Mouse (Mus musculus) neural tube, embryonic 12.5 days (tissue): ENCODE data around the gene Daxx. TPM values are rescaled to one million over a fixed set of nuclear protein-coding genes. Genes with fewer than 3 reads are reported as not detected.

Experiments used
- ATAC-seq: fragments of 200-750 bp; cut with Nextera tagmentation; 2 replicates; pipeline ENCODE4 v1.8.0; 2017; ENCODE audit warnings: low read depth, mild to moderate bottlenecking, moderate TSS enrichment, moderate library complexity; ENCODE audit not compliant: low FRiP score
- H3K27ac ChIP-seq: fragments of 300-500 bp; sonication (generic); 2 replicates; pipeline ENCODE4 v1.5.1; 2016
- H3K27me3 ChIP-seq: fragments of 300-500 bp; sonication (generic); replicated peaks from 2 replicates; pipeline ENCODE4 v1.6.1; 2016; ENCODE audit warnings: mild to moderate bottlenecking
- H3K36me3 ChIP-seq: fragments of 300-500 bp; sonication (generic); 2 replicates; pipeline ENCODE4 v1.6.1; 2016; ENCODE audit warnings: mild to moderate bottlenecking
- H3K4me1 ChIP-seq: fragments of 300-500 bp; sonication (generic); 2 replicates; pipeline ENCODE4 v1.6.1; 2016
- H3K4me2 ChIP-seq: fragments of 300-500 bp; sonication (generic); replicated peaks from 2 replicates; pipeline ENCODE4 v1.6.1; 2016; ENCODE audit warnings: mild to moderate bottlenecking
- H3K4me3 ChIP-seq: fragments of 300-500 bp; sonication (generic); 2 replicates; pipeline ENCODE4 v1.5.1; 2016
- H3K9ac ChIP-seq: fragments of 300-500 bp; sonication (generic); 2 replicates; pipeline ENCODE4 v1.6.1; 2016; ENCODE audit warnings: mild to moderate bottlenecking
- H3K9me3 ChIP-seq: fragments of 300-500 bp; sonication (generic); 2 replicates; pipeline ENCODE4 v1.6.1; 2016; ENCODE audit warnings: mild to moderate bottlenecking
- WGBS: fragments of 180-500 bp; shearing (Covaris S2); methylation state at CpG from one replicate; pipeline ENCODE4 v1.1.7; 2016; 5-methylcytosine and 5-hydroxymethylcytosine counted together
- polyA plus RNA-seq: library from polyadenylated mRNA; unstranded; fragments of >200 nt; fragmentation: Nextera tagmentation; extraction: Ambion mirVana; gene quantifications from 2 replicates; pipeline ENCODE4 v1.2.1, GENCODE M21; 2016

Daxx gene
- polyA plus RNA-seq, 1 experiment from 2014 or later, result 60.3 TPM

DNA sequence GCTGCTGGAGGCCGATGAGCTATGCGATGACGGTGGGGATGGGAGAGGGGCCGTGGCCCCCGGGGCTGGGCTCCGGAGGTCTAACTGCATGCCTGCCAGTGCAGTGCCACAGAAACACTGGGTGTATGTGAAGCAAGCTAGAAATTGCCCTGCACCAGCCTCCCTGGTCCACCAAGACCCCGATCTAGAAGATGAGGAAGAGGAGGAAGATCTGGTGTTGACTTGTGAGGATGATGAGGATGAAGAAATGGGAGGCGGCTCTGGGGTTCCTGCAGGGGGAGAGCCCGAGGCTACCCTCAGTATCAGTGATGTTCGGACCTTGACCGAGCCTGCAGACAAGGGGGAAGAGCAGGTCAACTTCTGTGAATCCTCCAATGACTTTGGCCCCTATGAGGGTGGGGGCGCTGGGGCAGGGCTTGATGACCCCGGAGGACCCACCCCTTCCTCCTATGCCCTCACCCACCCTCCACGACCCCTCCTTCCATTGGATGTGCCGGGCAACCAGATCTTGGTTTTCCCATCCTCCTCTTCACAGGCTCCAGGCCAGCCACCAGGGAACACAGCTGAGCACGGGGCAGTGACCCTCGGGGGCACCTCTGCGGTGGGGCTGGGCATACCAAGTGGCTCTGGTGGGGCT, 8.6 kb downstream of the Daxx start:
- no peaks in the 10 kb centered on the region for H3K27me3 ChIP-seq
- peaks cover 38% of the 10 kb centered on the region for H3K4me1 ChIP-seq
- no peak overlapping the region for H3K4me3 ChIP-seq
- ATAC-seq, result no peak
- peaks cover 27% of the 10 kb centered on the region for H3K36me3 ChIP-seq
- no peaks in the 10 kb centered on the region for H3K9me3 ChIP-seq
- H3K9ac ChIP-seq, result no peak overlapping the region
- 89% methylated on average over 18 of the region's 18 CpGs for WGBS
- H3K27ac ChIP-seq, result no peak overlapping the region
- H3K4me2 ChIP-seq, result peak overlapping the region; percentile 88

DNA sequence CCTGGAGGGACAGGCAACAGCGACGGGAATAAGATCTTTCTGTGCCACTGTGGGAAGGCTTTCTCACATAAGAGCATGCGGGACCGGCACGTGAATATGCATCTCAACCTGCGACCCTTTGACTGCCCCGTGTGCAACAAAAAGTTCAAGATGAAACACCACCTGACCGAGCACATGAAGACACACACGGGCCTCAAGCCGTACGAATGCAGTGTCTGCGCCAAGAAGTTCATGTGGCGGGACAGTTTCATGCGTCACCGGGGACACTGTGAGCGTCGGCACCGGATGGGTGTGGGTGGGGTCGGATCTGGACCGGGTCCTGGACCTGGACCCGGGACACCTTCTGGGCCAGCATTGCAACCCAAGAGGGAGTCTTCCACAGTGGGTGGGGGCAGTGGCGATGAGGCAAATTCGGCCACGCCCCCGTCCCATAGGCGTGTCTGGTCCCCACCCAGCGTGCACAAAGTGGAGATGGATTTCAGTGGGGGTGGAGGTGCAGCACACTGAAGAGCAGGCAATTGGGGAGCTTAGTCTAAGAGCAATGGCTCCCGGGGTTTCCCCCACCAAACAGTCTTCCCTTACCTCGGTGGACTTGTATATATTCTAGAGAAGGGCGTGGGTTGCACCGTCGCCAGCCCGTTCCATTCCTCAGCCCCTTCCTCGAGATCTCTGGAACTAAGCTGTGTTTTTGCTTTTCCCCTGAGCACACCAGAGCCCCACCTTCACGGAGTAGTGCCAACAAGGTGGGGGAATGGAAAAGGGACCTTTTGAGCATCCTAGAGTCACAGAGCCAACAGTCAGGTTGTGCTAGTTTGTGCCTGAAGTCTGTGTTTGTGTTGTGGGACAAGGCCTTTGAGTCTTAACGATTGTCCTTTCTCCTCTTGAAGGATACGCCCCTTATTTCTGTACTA, 9.3 kb downstream of the Daxx start:
- Histone ChIP-seq H3K4me1 (peaks cover 38% of the 10 kb centered on the region), H3K9ac (no peak overlapping the region), H3K4me2 (peak overlapping the region; percentile 88), H3K36me3 (peaks cover 20% of the 10 kb centered on the region), H3K9me3 (no peaks in the 10 kb centered on the region), H3K27me3 (no peaks in the 10 kb centered on the region), H3K4me3 (no peak overlapping the region), H3K27ac (no peak overlapping the region)
- no peak for ATAC-seq
- 64% methylated on average over 37 of the region's 37 CpGs for WGBS

DNA sequence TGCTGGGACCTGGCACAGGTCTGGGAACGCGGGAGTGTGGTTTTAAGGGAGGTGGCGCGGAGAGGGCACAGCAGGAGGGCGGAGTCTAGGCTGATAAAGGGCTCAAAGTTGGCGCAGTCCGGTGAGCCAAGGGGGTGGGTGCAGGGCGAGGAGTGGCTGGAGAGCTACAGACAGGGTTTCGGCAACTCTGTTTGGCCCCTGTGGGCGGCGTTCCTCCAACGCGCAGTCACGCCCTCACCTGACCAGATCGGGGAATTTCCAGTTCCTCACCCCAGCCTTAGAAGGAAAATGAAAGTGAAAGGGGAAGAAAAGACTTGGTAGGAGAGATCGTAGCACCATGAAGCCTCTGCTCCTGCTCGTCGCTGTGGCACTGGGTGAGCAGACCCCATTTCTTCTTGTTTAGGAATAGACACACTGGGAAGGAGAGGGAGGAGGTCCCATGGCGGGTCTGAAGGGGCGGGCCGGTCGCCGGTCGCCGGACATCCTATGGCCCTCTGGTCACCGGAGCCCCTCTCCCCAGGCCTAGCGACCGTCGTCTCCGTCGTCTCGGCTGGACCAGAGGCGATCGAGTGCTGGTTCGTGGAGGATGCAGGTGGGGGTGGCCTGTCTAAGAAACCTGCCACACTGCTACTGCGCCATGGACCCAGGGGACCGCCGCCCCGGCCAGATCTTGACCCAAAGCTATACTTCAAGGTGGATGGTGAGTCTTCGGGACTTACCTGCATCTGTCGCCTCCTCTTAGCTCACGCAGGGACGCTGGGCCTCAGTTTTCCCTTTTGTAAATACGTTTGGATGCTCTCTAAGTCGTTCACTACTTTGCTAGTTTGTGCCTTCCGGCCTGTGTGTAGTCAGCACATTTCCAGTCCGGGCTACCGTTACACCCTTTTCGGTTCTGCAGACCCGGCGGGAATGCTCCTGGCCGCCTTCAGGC, 10.4 kb downstream of the Daxx start:
- Histone ChIP-seq H3K27me3 (no peaks in the 10 kb centered on the region), H3K4me3 (peak overlapping the region; percentile 49), H3K4me1 (peaks cover 35% of the 10 kb centered on the region), H3K36me3 (peaks cover 10% of the 10 kb centered on the region), H3K4me2 (peak overlapping the region; percentile 88), H3K27ac (0 out of 2 replicates have a peak overlapping the region, but pooled peaks have one; percentile 27), H3K9me3 (no peaks in the 10 kb centered on the region), H3K9ac (peak overlapping the region; percentile 67)
- ATAC-seq, result no peak
- under 1% methylated on average over 52 of the region's 52 CpGs for WGBS

DNA sequence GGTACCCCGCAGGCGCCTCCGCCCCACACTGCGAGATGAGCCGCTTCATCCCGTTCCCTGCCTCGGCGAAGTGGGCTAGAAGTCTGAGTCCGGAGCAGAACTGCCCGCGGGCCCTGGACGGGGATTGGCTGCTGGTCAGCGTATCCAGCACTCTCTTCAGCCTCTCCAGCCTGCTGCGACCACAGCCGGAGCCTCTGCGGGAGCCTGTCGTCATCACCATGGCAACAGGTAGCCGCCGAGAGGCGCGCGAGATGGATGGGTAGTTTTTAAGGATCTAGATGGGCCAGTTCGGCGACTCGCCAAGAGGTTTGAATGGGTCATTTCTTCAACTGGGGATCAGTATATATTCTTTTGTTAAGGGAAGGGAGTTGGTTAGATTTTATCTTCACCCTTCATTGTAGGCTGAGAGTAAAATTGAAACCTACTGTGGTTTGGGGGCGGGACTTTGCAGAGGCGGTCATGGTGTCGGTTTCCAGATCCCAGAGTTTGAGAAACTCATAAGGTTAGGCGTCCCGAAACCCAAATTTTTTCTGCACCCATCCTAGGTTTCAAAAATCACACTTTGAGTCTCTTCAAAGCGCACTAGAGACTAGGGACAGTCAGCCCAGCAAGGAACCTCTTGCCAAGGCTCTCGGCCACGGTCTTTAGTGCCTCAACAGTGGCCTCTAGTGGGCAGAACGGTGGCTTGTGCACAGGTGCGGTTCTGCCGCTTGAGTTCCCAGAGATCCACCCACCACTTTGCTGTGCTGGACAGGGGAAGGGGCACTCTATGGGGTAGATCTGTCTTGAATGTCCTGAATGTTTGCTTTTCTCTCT, 11.3 kb downstream of the Daxx start:
- peaks cover 8% of the 10 kb centered on the region; the same call in 1 of the 2 replicates for H3K36me3 ChIP-seq
- H3K27me3 ChIP-seq, result no peaks in the 10 kb centered on the region
- no peaks in the 10 kb centered on the region for H3K9me3 ChIP-seq
- peak overlapping the region; percentile 67 for H3K9ac ChIP-seq
- H3K4me2 ChIP-seq, result peak overlapping the region; percentile 88
- ATAC-seq, result peak; percentile 22; the same call in 1 of the 2 replicates
- under 1% methylated on average over 36 of the region's 36 CpGs for WGBS
- H3K27ac ChIP-seq, result 0 out of 2 replicates have a peak overlapping the region, but pooled peaks have one; percentile 27
- peak overlapping the region; percentile 49 for H3K4me3 ChIP-seq
- peaks cover 29% of the 10 kb centered on the region for H3K4me1 ChIP-seq

DNA sequence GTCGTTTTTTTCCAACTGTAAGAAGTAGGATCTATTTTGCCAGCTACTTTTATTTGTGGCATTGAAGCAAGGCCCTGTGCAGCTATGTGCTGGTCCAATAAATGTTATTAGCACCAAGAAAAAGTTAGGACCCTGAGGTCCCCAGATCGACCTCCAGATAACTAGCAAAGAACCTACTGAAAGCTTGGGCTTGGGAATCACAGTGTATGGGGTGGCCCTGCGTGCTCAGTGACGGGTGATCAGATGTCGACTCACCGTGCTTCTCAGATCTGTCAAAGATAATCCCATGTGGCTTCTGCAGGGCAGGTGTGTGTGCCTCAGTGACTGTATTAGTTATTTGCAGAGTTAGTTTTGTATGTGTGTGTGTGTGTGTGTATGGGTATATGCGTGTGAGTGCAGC, 12.1 kb downstream of the Daxx start:
- peaks cover 29% of the 10 kb centered on the region for H3K4me1 ChIP-seq

DNA sequence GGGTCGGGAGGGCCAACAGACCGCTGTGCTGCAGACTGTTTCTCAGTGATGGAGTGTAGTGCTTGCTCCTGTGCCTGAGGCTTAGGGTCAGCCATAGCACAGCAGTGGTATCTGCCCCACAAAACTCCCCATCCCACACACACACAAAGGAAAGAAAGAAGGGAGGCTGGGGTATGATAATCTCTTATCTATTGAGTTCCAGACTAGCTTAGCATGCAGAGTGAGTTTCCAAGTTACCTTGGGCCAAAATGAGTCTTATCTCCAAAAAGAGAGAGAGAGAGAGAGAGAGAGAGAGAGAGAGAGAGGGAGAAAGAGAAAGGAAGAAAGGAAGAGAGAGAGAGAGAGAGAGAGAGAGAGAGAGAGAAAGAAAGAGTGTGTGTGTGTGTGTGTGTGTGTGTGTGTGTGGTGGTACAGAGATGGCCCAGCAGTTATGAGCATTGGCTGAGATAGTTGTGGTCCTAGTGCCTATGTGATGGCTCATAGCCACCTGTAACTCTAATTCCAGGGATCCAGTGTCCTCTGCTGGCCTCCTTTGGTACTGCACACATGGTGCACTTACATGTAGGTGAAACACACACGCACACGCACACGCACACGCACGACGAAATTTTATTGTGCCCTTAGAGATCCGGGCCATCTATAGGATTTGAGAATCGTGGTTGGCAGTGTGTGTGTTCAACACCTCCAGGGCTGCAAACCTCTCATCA, 15.5 kb downstream of the Daxx start:
- WGBS, result 88% methylated on average over 10 of the region's 10 CpGs
- H3K4me1 ChIP-seq, result peaks cover 14% of the 10 kb centered on the region
- no peaks in the 10 kb centered on the region for H3K27me3 ChIP-seq
- H3K9me3 ChIP-seq, result no peaks in the 10 kb centered on the region
- H3K9ac ChIP-seq, result no peak overlapping the region
- no peak overlapping the region for H3K4me2 ChIP-seq
- ATAC-seq, result no peak
- no peak overlapping the region for H3K27ac ChIP-seq
- no peak overlapping the region for H3K4me3 ChIP-seq
- H3K36me3 ChIP-seq, result peaks cover 14% of the 10 kb centered on the region; the same call in 1 of the 2 replicates

More for the DNA sequence above, 12.1 kb downstream of the Daxx start:
- Histone ChIP-seq H3K4me3 (no peak overlapping the region), H3K27me3 (no peaks in the 10 kb centered on the region), H3K36me3 (peaks cover 15% of the 10 kb centered on the region; the same call in 1 of the 2 replicates), H3K9me3 (no peaks in the 10 kb centered on the region), H3K9ac (no peak overlapping the region), H3K27ac (no peak overlapping the region), H3K4me2 (0 out of 2 replicates have a peak overlapping the region, but pooled peaks have one; percentile 88)
- no peak for ATAC-seq
- 92% methylated on average over 7 of the region's 7 CpGs for WGBS

DNA sequence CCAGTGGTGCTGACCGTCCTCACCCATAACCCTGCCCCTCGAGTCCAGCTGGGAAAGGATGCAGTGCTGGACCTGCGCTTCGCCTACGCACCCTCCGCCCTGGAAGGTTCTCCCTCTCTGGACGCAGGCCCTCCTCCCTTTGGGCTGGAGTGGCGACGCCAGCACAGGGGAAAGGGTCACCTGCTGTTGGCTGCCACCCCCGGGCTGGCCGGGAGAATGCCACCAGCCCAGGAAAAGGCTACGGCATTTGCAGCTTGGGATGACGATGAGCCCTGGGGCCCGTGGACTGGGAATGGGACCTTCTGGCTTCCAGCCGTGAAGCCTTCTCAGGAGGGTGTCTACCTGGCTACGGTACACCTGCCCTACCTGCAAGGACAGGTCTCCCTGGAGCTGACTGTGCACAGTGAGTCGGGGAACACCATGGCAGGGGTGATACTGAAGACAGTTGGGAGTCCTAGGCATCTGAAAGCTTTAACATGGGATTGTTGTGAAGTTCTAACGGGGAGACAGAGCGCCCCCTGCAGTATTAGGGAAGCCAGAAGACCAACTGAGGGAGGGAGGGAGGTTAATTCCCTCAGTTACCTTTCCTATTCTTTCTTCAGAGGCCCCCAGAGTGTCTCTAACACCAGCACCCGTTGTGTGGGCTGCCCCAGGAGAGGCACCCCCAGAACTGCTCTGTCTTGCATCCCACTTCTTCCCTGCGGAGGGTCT, 16.3 kb downstream of the Daxx start:
- no peaks in the 10 kb centered on the region for H3K9me3 ChIP-seq
- no peak overlapping the region for H3K27ac ChIP-seq
- 81% methylated on average over 21 of the region's 21 CpGs for WGBS
- H3K36me3 ChIP-seq, result peaks cover 14% of the 10 kb centered on the region; the same call in 1 of the 2 replicates
- H3K27me3 ChIP-seq, result no peaks in the 10 kb centered on the region
- H3K4me1 ChIP-seq, result peaks cover 10% of the 10 kb centered on the region
- no peak overlapping the region for H3K4me2 ChIP-seq
- no peak overlapping the region for H3K4me3 ChIP-seq
- no peak for ATAC-seq
- H3K9ac ChIP-seq, result no peak overlapping the region

DNA sequence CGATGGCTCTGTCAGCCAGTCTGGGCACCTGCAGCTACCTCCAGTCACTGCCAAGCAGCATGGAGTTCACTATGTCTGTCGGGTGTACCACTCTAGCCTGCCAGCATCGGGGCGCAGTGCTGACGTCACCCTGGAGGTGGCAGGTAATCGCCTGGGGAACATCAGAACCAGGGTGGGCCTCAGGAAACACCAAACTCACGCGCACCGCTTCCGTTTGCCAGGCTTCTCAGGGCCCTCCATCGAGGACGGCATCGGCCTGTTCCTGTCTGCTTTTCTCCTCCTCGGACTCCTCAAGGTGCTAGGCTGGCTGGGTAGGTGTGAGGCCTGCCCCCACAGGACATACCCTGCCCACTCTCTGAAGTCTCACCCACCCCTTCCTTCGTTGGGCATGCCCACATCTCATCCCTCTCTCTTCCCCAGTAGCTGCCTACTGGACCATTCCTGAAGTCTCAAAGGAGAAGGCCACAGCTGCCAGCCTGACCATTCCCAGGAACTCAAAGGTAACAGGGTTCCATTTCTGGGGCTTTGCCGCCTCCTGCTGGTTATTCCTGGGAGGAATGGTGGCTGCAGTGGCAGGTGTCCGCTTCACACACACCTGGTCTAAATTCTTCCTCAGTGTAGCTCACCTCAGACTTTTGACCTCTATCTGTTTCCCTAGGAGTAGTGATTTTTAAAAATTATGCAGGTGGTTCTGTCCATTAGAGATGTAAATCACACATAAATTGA, 17.2 kb downstream of the Daxx start:
- H3K9me3 ChIP-seq, result no peaks in the 10 kb centered on the region
- no peaks in the 10 kb centered on the region; the same call in 1 of the 2 replicates for H3K27me3 ChIP-seq
- no peak for ATAC-seq
- no peak overlapping the region for H3K27ac ChIP-seq
- no peak overlapping the region for H3K9ac ChIP-seq
- H3K4me2 ChIP-seq, result no peak overlapping the region
- peaks cover 18% of the 10 kb centered on the region for H3K4me1 ChIP-seq
- H3K36me3 ChIP-seq, result peaks cover 14% of the 10 kb centered on the region; the same call in 1 of the 2 replicates
- no peak overlapping the region for H3K4me3 ChIP-seq
- WGBS, result 79% methylated on average over 17 of the region's 17 CpGs

DNA sequence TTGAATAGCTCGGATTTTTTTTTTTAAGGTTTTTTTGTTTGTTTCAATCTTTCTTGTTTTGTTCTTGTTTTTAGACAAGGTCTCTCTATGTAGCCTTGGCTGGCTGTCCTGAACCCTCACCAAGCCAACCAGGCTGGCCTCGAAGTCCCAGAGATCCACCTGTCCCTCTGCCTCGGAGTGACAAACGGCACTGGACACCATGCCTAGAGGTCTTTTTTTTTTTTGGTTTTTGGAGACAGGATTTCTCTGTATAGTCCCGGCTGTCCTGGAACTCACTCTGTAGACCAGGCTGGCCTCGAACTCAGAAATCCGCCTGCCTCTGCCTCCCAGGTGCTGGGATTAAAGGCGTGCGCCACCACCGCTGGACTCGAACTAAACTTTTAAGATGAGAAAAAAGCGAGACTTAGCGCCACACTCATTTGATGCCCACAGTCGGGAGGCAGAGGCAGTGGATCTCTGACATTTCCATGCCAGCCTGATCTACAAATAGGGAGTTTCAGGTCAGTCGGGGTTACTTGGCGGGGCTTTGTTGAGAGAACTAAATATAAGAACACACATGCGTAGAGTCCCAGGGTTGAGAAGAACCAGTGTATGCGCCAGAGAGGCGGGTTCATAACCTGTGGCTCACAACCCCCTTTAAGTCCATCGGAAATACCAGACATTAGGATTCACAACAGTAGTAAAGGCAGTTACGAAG, 19.2 kb downstream of the Daxx start:
- peak overlapping the region; percentile 82 for H3K4me3 ChIP-seq
- H3K36me3 ChIP-seq, result peaks cover 31% of the 10 kb centered on the region
- WGBS, result 61% methylated on average over 21 of the region's 21 CpGs
- no peaks in the 10 kb centered on the region; the same call in 1 of the 2 replicates for H3K27me3 ChIP-seq
- H3K27ac ChIP-seq, result no peak overlapping the region
- peak overlapping the region; percentile 77 for H3K9ac ChIP-seq
- H3K4me1 ChIP-seq, result peaks cover 21% of the 10 kb centered on the region
- H3K9me3 ChIP-seq, result no peaks in the 10 kb centered on the region
- peak overlapping the region; percentile 98 for H3K4me2 ChIP-seq
- ATAC-seq, result no peak
